ENCODE assay signal across 12 mouse cellular contexts in the genomic region with DNA sequence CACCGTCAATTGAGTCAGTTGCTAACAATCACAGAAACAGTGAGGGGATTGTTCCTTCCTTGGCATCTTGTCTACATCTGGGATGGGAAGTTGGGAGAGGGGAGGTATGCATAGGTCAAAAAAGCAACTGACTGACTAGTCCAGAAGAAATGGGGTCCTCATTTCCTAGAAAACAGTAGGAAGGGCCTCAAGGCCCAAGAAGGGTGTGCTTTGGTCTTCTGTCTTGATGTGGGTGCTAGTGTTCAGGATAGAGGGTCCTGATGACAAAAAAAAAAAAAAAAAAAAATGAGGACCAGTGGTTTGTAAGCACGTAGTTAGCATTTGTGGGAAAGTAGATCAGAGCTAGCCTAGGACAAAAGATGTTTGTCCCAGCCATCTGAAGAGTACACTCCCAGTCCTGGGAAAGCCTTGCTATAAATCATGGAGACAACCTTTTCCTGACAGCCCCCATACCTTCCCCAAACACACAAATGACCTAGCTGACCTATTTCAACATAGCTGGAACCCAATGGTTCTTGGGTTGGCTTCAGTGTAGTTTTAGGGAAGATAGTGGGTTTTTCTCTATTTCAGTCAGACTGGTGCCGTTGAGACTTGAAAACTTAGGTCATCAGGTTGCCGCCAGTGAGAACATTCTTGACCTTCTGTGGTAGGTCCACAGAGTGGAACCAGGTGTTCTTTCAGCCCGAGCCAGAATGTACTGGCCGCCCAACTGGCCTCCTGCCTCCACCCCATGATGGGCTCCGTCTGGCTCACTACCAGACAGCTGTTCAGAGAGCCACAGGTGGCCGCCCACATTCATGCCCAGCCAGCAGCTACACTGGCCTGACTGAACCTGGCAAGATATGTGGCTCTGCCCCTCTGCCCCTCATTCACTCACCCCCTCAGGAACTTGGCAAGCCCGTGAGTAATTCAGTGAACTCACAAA.
A peak's percentile ranks its signal among the peaks of the same experiment; 100 is the strongest.
DNase-seq lines count a peak whose midpoint lies in the region; ATAC-seq and TF ChIP-seq lines count a peak whose summit lies in the region.
"Had no signal": no experiment of that assay in that cellular context is flagged by ENCODE, and none has a peak within 500 bp of the region (broad histone marks: within the 10 kb centered on the region; RNA-seq: fewer than 3 reads in every experiment).

No protein-coding gene starts in this region.

- peak; percentile 47 for DNase-seq in heart, postnatal 10 days
- DNase-seq in heart, adult 9 months (ENCODE audit: low spot score in 2 of 2): no peak
- peak; percentile 12 for DNase-seq in ovary, postnatal 36 days (ENCODE audit: low spot score)
- no peak for DNase-seq in ovary, postnatal 14 days (ENCODE audit: low spot score)
- DNase-seq in kidney, adult 9 months: peak; percentile 70
- no peak for DNase-seq in lung, postnatal 4 days
- no peak for DNase-seq in ovary, adult 18-20 months (ENCODE audit: low spot score)
- DNase-seq: right cerebral cortex, postnatal 14 days had no signal

- H3K9me3 ChIP-seq in intestine, postnatal 0 days (ENCODE audit: control insufficient read depth): no peaks in the 10 kb centered on the region
- H3K9me3 ChIP-seq: embryonic facial prominence, embryonic 13.5 days had no signal

- intact Hi-C loops in heart, postnatal 10 days (cut with DNase I): no loop called here

- TF ChIP-seq CTCF in intestine, postnatal 0 days (IDR thresholded peaks at IDR 0.05; ENCODE audit: low read depth): no peak

- H3K4me2 ChIP-seq in intestine, postnatal 0 days (replicated peaks; ENCODE audit: low read depth): no peak overlapping the region
- H3K4me2 ChIP-seq: embryonic facial prominence, embryonic 13.5 days had no signal

- H3K36me3 ChIP-seq in intestine, postnatal 0 days (ENCODE audit: control insufficient read depth, insufficient read depth): no peaks in the 10 kb centered on the region

- no peak overlapping the region for H3K4me3 ChIP-seq in intestine, postnatal 0 days (ENCODE audit: low read depth, low read length)
- H3K4me3 ChIP-seq: embryonic facial prominence, embryonic 13.5 days had no signal

- no peaks in the 10 kb centered on the region for H3K4me1 ChIP-seq in intestine, postnatal 0 days (replicated peaks; ENCODE audit: control insufficient read depth, insufficient read depth, low read length)
- H3K4me1 ChIP-seq: embryonic facial prominence, embryonic 13.5 days had no signal

- no peak overlapping the region for H3K27ac ChIP-seq in intestine, postnatal 0 days (ENCODE audit: low read depth, low read length)
- H3K27ac ChIP-seq: embryonic facial prominence, embryonic 13.5 days had no signal

- no peaks in the 10 kb centered on the region for H3K27me3 ChIP-seq in intestine, postnatal 0 days (replicated peaks; ENCODE audit: control insufficient read depth, insufficient read depth, low read length)
- H3K27me3 ChIP-seq: embryonic facial prominence, embryonic 13.5 days had no signal

- H3K9ac ChIP-seq in intestine, postnatal 0 days (ENCODE audit: low read depth, low read length): no peak overlapping the region
- H3K9ac ChIP-seq: embryonic facial prominence, embryonic 13.5 days had no signal

- no peak for ATAC-seq in intestine, postnatal 0 days
- ATAC-seq: inflammation-experienced regulatory T-cells, adult 6 months; lung, postnatal 0 days had no signal

- 81% methylated on average over 9 of the region's 9 CpGs for WGBS in intestine, postnatal 0 days

Comparison
In these comparisons a context has a peak if more than half of its experiments do, and no peak if none do; other contexts are left out.
1. DNase-seq: peak in heart, postnatal 10 days (2 of 2), ovary, postnatal 36 days (single experiment) and kidney, adult 9 months (single experiment); none in heart, adult 9 months (0 of 2), ovary, postnatal 14 days (single experiment), lung, postnatal 4 days (0 of 2) and ovary, adult 18-20 months (single experiment).